Mouse (Mus musculus) cerebellum, adult 2 months (tissue): Measurements from ENCODE around the gene Eed.

ENCODE experiments used
- CTCF ChIP-seq: fragments of 200-500 bp; IDR thresholded peaks from 2 replicates; pipeline ENCODE4 v1.5.1; 2011; ENCODE audit warnings: low read depth, mild to moderate bottlenecking, control low read depth, low read length, moderate library complexity, borderline replicate concordance; ENCODE audit not compliant: insufficient read depth
- POLR2A ChIP-seq: fragments of 200-500 bp; IDR thresholded peaks from 2 replicates; pipeline ENCODE4 v1.6.1; 2011; ENCODE audit warnings: low read length, control low read depth, borderline replicate concordance; ENCODE audit not compliant: insufficient read depth

DNA sequence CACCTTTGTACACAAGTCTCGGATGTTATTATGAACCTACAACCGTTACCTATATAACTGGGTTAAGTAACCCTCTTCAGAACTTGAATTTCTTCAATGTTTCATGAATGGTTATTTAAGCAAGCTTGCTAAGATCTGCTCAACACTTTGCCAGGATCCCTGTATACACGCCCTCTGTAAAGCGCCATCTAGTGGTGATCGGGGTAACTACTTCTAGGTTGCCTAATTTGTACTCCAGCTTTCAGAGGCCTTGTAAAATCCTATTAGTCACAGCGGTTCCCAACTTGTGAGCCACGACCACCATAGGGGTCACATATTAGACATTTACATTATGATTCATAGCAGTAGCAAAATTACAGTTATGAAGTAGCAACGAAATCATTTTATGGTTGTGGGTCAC lies 72.8 kb downstream of the Eed start:
- TF ChIP-seq CTCF, result peak; percentile 72; the same call in 1 of the 2 replicates
- TF ChIP-seq POLR2A, result no peak
